Mouse (Mus musculus) c-Kit-positive CD71-positive TER-119-positive erythroid progenitor cells, embryonic 14.5 days (primary cell): ENCODE data around the gene Sf1.

Source experiments
- DNase-seq: peaks from one replicate; pipeline ENCODE4 v3.0.0-alpha.2; 2013; ENCODE audit warnings: low spot score

Sf1 gene

GRCm38 (mm10) chr19:6419805-6420310 is 56.4 kb downstream of the Sf1 start:
- no peak for DNase-seq

GRCm38 (mm10) chr19:6420481-6421210 is 57.2 kb downstream of the Sf1 start:
- no peak for DNase-seq

- DNase-seq: no peak
These were observed 57.7 kb downstream of the Sf1 start for GRCm38 (mm10) chr19:6421211-6421590.

GRCm38 (mm10) chr19:6422014-6422413 is 58.5 kb downstream of the Sf1 start:
- no peak for DNase-seq

- DNase-seq: no peak
These were observed 59.8 kb downstream of the Sf1 start for GRCm38 (mm10) chr19:6423241-6423640.

GRCm38 (mm10) chr19:6424137-6424881 is 60.8 kb downstream of the Sf1 start:
- no peak for DNase-seq

GRCm38 (mm10) chr19:6425595-6425994 is 62.1 kb downstream of the Sf1 start:
- DNase-seq: no peak

- DNase-seq: peak; percentile 42
These were observed 63.4 kb downstream of the Sf1 start for GRCm38 (mm10) chr19:6426703-6427500.
